Mouse (Mus musculus) ES-E14 (cell line): ENCODE data around the gene Camsap2.

ENCODE experiments used
- CHD2 ChIP-seq: IDR thresholded peaks from 2 replicates; pipeline ENCODE4 v1.6.1; 2014; ENCODE audit warnings: mild to moderate bottlenecking, low read depth, low read length, inconsistent platforms
- HCFC1 ChIP-seq: IDR thresholded peaks from 2 replicates; pipeline ENCODE4 v1.6.1; 2012; ENCODE audit warnings: low read length, inconsistent platforms, borderline replicate concordance; ENCODE audit not compliant: insufficient read depth
- MAFK ChIP-seq: IDR thresholded peaks from 2 replicates; pipeline ENCODE4 v1.6.1; 2014; ENCODE audit warnings: mild to moderate bottlenecking, low read depth, low read length, inconsistent platforms; ENCODE audit not compliant: insufficient read depth
- ZNF384 ChIP-seq: IDR thresholded peaks from 2 replicates; pipeline ENCODE4 v1.6.1; 2012; ENCODE audit warnings: low read depth, low read length, inconsistent platforms

DNA sequence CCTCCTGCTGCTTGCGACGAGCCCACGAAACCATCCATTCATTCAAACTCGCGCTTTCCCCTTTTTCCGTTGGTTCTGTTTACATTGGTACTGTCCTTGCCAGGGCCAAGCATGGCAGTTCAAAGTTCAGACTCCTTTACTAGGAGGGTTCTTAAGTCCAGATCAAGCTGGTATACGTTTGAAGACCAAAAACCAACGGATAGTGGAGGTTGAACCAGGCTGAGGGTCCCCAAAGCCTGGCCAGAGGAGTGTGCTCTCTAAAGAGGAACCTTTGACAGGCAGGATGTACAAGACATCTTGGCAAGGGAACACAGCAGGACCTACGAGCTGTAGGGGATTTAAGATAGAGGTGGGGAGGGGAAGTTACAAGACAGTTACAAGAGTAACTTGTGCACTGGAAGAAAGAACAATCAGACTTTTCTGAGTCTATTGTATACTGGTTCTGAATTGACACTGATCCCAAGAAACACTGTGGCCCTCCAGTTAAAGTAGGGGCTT is 111.3 kb downstream of the Camsap2 start:
- TF ChIP-seq MAFK: no peak
- no peak for TF ChIP-seq ZNF384
- no peak for TF ChIP-seq HCFC1
- TF ChIP-seq CHD2: no peak
